9 mouse cellular contexts compared by ENCODE assay signal in the genomic region with DNA sequence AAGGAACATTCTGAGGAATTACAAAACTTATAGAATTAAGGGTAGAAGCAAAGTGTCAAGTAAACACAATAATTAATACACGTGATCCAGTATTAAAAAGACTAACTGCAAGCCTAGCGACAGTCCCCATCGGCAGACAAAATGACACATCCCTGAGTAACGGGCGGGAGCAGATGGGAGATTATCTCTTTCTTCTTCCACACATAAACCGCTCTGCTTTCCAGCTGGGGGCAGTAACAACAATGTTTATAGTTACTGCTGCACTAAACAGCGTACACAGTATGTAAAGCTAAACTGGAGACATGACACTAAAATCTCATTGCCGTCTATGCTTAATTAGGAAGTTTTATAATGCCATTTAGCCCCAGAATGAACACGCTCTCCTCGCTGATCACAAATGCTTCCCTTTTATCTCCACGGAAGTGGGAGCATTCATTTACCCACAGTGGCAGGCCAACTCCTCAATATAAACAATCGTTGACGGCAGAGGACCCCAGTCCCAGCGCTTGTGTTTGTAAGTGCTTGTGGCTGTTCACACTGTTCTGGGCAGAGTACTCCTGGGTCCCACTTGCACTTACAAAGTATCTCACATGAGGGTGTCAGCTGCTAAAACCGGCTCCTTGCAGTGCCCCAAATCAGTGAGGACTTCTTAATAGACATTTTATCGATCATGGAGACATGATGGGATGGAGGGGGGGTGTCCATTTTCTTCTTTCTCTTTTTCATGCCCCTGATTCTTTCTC. TPM values are rescaled to one million over a fixed set of nuclear protein-coding genes. Genes with fewer than 3 reads are reported as not detected.
A peak's percentile ranks its signal among the peaks of the same experiment; 100 is the strongest.
DNase-seq lines count a peak whose midpoint lies in the region; ATAC-seq and TF ChIP-seq lines count a peak whose summit lies in the region.
"Had no signal": no experiment of that assay in that cellular context is flagged by ENCODE, and none has a peak within 500 bp of the region (broad histone marks: within the 10 kb centered on the region; RNA-seq: fewer than 3 reads in every experiment).

No protein-coding gene starts in this region.

- no peak overlapping the region for H3K27ac ChIP-seq in heart, embryonic 10.5 days
- peak overlapping the region; percentile 92 for H3K27ac ChIP-seq in hindbrain, embryonic 14.5 days
- H3K27ac ChIP-seq in midbrain, postnatal 0 days (ENCODE audit: low read depth, low read length), result peak overlapping the region; percentile 73

- DNase-seq in heart, embryonic 10.5 days (ENCODE audit: low spot score), result peak; percentile 60
- no peak for DNase-seq in heart, postnatal 25 days (ENCODE audit: low spot score)
- DNase-seq in cerebellum, postnatal 10 days, result peak; percentile 70 to 74
- peak; percentile 71 for DNase-seq in hindbrain, embryonic 14.5 days (ENCODE audit: low spot score)
- DNase-seq in midbrain, postnatal 0 days (ENCODE audit: low spot score), result peak; percentile 84
- no peak for DNase-seq in frontal cortex, postnatal 36 days (ENCODE audit: low spot score in 2 of 2)
- DNase-seq in kidney, postnatal 14 days, result no peak
- DNase-seq: layer of hippocampus, adult 9-11 months had no signal

- ATAC-seq in hindbrain, embryonic 14.5 days (ENCODE audit: low FRiP score), result peak; percentile 41
- no peak for ATAC-seq in midbrain, postnatal 0 days (ENCODE audit: low FRiP score)
- ATAC-seq in monocyte, adult 5-6 weeks (replicated peaks; ENCODE audit: insufficient number of reproducible peaks, low FRiP score, low TSS enrichment, poor library complexity, severe bottlenecking), result no peak

- 0 out of 2 replicates have a peak, but pooled peaks cover 5% of the 10 kb centered on the region for H3K4me1 ChIP-seq in heart, embryonic 10.5 days
- peaks cover 77% of the 10 kb centered on the region for H3K4me1 ChIP-seq in hindbrain, embryonic 14.5 days (replicated peaks; ENCODE audit: control insufficient read depth, insufficient read depth, low read length)
- peaks cover 22% of the 10 kb centered on the region for H3K4me1 ChIP-seq in midbrain, postnatal 0 days (ENCODE audit: insufficient read depth, low read length)

- no peaks in the 10 kb centered on the region for H3K36me3 ChIP-seq in heart, embryonic 10.5 days
- no peaks in the 10 kb centered on the region for H3K36me3 ChIP-seq in hindbrain, embryonic 14.5 days (replicated peaks; ENCODE audit: control insufficient read depth, insufficient read depth)
- H3K36me3 ChIP-seq in midbrain, postnatal 0 days (ENCODE audit: insufficient read depth, low read length), result 0 out of 2 replicates have a peak, but pooled peaks cover 2% of the 10 kb centered on the region

- H3K27me3 ChIP-seq in heart, embryonic 10.5 days (ENCODE audit: insufficient read depth, poor library complexity, severe bottlenecking), result no peaks in the 10 kb centered on the region
- no peaks in the 10 kb centered on the region for H3K27me3 ChIP-seq in hindbrain, embryonic 14.5 days (ENCODE audit: control insufficient read depth, insufficient read depth, low read length)
- no peaks in the 10 kb centered on the region for H3K27me3 ChIP-seq in midbrain, postnatal 0 days (ENCODE audit: insufficient read depth, low read length)

- TF ChIP-seq CTCF in midbrain, postnatal 0 days (IDR thresholded peaks at IDR 0.05), result peak; percentile 60

- intact Hi-C loops in heart, postnatal 25 days (cut with DNase I), result loop anchor here (5.0 kb wide), 1 partner anchor 473 kb away; no protein-coding TSS in a partner anchor

- H3K4me2 ChIP-seq in hindbrain, embryonic 14.5 days (replicated peaks), result peak overlapping the region; percentile 12; the same call in 1 of the 2 replicates
- H3K4me2 ChIP-seq in midbrain, postnatal 0 days (ENCODE audit: low read depth, low read length, poor library complexity, severe bottlenecking), result no peak overlapping the region; the same call in 1 of the 2 replicates

- no peaks in the 10 kb centered on the region for H3K9me3 ChIP-seq in heart, embryonic 10.5 days
- H3K9me3 ChIP-seq in hindbrain, embryonic 14.5 days (ENCODE audit: control insufficient read depth, low read length), result no peaks in the 10 kb centered on the region
- H3K9me3 ChIP-seq in midbrain, postnatal 0 days (ENCODE audit: low read length), result no peaks in the 10 kb centered on the region

- 45% methylated on average over 16 of the region's 16 CpGs for WGBS in heart, embryonic 10.5 days
- WGBS in hindbrain, embryonic 14.5 days, result 25% methylated on average over 16 of the region's 16 CpGs
- 16% methylated on average over 16 of the region's 16 CpGs for WGBS in midbrain, postnatal 0 days

- H3K9ac ChIP-seq in hindbrain, embryonic 14.5 days, result peak overlapping the region; percentile 26
- no peak overlapping the region for H3K9ac ChIP-seq in midbrain, postnatal 0 days (replicated peaks; ENCODE audit: low read length, poor library complexity, severe bottlenecking)

- no peak overlapping the region for H3K4me3 ChIP-seq in heart, embryonic 10.5 days
- H3K4me3 ChIP-seq in hindbrain, embryonic 14.5 days (replicated peaks; ENCODE audit: low read length), result no peak overlapping the region
- H3K4me3 ChIP-seq in midbrain, postnatal 0 days (ENCODE audit: low read depth, low read length), result no peak overlapping the region

RNA-seq across cellular contexts. Expression of a gene that starts 51.9 kb away (rescaled TPM):
- polyA plus RNA-seq in heart, embryonic 10.5 days (2016; fragmentation: Nextera tagmentation; extraction: Ambion mirVana), result not detected in 2 replicates
- not detected for total RNA-seq in heart, postnatal 25 days (2021)
- polyA plus RNA-seq in hindbrain, embryonic 14.5 days (2014; fragmentation: Nextera tagmentation; extraction: Ambion mirVana), result not detected in 2 replicates
- total RNA-seq in midbrain, postnatal 0 days (2014; rRNA removed), result not detected in 2 replicates
- polyA plus RNA-seq in midbrain, postnatal 0 days (2015; fragmentation: Nextera tagmentation; extraction: Ambion mirVana), result not detected in 2 replicates
- not detected in 3 replicates for total RNA-seq in monocyte, adult 5-6 weeks (2017)

Comparison
In these comparisons a context has a peak if more than half of its experiments do, and no peak if none do; other contexts are left out.
1. DNase-seq: peak in heart, embryonic 10.5 days (single experiment), cerebellum, postnatal 10 days (2 of 2), hindbrain, embryonic 14.5 days (single experiment) and midbrain, postnatal 0 days (single experiment); none in heart, postnatal 25 days (single experiment), frontal cortex, postnatal 36 days (0 of 2) and kidney, postnatal 14 days (single experiment).